Mouse (Mus musculus) small intestine, adult 2 months (tissue): ENCODE results near the gene 3110009E18Rik.

Source experiments
- CTCF ChIP-seq: fragments of 200-500 bp; IDR thresholded peaks from 2 replicates; pipeline ENCODE4 v1.5.1; 2012; ENCODE audit warnings: low read depth, mild to moderate bottlenecking, control low read depth, inconsistent platforms, low read length, moderate library complexity, mixed read lengths; ENCODE audit not compliant: insufficient replicate concordance, insufficient read length; ENCODE audit errors: extremely low read depth
- POLR2A ChIP-seq: fragments of 200-500 bp; IDR thresholded peaks from 2 replicates; pipeline ENCODE4 v1.6.1; 2012; ENCODE audit warnings: low read depth, mild to moderate bottlenecking, control low read depth, inconsistent platforms, low read length, moderate library complexity

DNA sequence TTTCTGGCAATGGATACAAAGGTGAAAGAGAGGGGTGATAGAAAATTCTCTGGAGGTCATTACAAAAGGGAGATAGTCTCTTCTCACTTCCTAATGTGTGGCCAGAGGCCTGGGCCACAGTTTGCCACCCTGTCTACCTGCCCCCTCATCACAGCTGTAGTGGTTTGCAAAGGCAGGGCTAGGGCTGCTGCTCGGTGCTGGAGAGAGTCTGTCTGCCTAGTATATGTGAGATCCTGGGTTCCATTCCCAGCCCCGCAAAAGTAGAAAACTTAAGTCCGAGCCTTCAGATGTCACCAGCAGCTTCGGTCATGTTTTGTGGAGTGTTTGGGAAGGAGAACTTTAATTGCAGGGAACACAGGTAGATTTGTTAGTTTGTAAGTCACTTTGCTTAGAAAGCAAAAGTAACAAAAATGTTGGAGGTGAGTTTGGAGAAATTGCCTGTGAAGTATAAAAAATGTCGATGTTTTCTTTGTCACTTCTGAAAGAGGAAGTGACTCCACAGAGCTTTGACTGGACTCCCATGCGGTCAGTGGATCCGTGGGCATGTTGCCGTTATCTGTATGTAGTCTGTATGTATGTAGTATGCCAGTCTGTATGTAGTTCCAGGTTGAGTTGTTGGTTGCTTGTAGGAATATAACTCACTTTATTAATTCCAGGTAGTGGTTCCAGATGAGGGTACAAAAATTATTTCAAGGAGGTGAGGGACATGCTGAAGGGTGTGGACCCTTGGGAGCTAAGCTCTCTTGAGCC, 1.8 kb downstream of the 3110009E18Rik start:
- TF ChIP-seq POLR2A (no peak), CTCF (no peak)
